Mouse (Mus musculus): ENCODE measurements around the gene Pdcd10.

Gene Pdcd10

GRCm38 (mm10) chr3:75556695-75557291, at the start of gene Pdcd10:
Pdcd10 (minus strand) TSS chr3:75556856.
- DNase-seq (ENCODE audit: extremely low read depth, low read depth, low spot score): peak; percentile 100

GRCm38 (mm10) chr3:75584898-75585297, 28.2 kb upstream of the Pdcd10 start:
- no peak for DNase-seq (ENCODE audit: extremely low read depth, low read depth, low spot score)

DNA sequence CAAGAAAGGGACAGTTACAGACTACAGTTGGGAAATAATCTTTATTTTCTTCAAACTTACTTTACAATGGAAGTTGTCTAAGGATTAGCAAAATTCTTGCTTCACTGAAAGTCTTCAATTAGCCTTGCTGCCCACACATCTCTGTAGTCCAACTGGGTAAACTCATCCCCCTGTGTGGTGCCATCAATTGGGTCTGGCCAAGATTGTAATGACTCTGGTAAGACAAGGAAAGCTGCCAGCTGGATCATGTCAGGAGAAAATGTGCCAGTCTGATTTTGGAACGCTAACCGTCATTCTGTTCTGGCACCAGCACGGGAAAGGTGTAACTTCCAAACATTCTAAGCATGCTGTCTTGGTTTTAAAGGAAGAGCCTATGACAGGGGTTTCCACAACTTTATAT, 26.6 kb upstream of the Pdcd10 start:
- DNase-seq (ENCODE audit: extremely low read depth, low read depth, low spot score): peak; percentile 82

- DNase-seq (ENCODE audit: extremely low read depth, low read depth, low spot score): no peak
These were observed 22.7 kb upstream of the Pdcd10 start for GRCm38 (mm10) chr3:75579352-75579751.

GRCm38 (mm10) chr3:75575582-75575981, 18.9 kb upstream of the Pdcd10 start:
- DNase-seq (ENCODE audit: extremely low read depth, low read depth, low spot score): no peak

- no peak for DNase-seq (ENCODE audit: extremely low read depth, low read depth, low spot score)
These were observed 17.4 kb upstream of the Pdcd10 start for GRCm38 (mm10) chr3:75574074-75574473.

DNA sequence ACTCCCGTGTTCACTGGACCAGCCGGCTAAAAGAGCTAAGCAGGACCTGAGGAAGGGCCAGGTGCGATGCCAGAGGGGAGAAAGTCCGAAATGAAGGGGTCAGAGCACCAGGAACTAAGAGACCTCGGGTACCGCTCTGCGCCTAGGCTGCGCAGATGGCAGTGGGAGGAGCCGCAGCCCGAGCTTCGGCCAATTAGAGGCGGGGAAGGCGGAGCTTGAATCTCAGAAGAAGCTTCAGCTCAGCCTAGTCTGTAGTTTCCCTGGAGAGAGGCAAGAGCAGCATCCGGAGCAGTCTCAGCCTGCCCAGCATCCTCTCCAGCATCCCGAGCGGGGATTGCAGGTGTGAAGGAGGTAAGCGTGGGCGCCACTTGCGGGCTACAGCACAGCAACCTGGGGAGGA, 636 bp upstream of the Pdcd10 start, which contains the start of gene Serpini1:
Serpini1 (plus strand) TSS at position 256 of the 400 bp plus-strand sequence.
- peak; percentile 23 for DNase-seq (ENCODE audit: extremely low read depth, low read depth, low spot score)

DNA sequence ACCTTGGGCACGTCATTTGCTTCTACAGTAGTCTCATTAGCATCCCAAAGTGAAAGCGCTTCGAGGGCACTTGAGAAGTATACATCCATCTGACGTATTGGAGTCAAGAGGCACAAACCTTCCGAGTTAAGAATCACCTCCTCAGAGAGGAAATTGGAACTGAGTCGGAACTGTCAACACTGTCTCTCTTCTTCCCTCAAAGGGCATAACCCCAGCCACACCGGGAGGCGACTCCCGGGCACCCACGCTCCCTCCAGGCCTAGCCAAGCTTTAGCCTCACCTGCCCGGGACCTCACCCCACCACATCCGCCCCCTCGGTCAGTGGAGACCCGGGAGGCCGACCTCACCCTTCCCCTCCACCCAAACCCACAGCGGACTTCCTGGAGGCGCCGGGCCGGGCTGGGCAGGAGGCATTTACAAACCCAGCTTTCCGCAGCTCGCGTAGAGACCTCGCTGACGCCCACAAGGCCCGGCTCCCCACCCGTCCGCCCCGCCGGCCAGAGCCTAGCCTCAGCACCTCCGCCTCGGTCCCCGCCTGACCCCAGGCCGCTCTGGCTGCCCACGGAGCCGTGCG, 448 bp downstream of the Pdcd10 start:
- no peak for DNase-seq (ENCODE audit: extremely low read depth, low read depth, low spot score)

DNA sequence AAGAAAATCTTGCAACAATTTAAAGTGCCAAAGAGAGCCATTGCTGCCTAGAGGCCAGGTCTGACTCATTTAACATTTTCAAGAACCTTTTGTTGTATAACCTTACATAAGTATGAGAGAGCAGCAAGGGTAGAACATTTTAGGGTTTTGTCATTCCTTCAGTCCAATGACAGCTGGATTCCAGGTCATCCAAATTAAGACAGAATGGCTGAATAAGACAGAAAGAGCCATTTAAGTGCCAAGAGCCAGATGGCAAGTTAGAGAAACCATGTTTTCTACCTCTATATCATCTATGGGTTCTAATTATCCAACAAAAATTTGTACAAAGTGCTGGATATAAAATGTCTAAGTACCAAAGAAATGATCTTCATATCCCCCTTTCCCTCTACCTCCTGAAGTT, 5.4 kb downstream of the Pdcd10 start:
- no peak for DNase-seq (ENCODE audit: extremely low read depth, low read depth, low spot score)

GRCm38 (mm10) chr3:75544287-75544686, 12.4 kb downstream of the Pdcd10 start:
- DNase-seq (ENCODE audit: extremely low read depth, low read depth, low spot score): no peak

GRCm38 (mm10) chr3:75542852-75543251, 13.8 kb downstream of the Pdcd10 start:
- no peak for DNase-seq (ENCODE audit: extremely low read depth, low read depth, low spot score)

DNA sequence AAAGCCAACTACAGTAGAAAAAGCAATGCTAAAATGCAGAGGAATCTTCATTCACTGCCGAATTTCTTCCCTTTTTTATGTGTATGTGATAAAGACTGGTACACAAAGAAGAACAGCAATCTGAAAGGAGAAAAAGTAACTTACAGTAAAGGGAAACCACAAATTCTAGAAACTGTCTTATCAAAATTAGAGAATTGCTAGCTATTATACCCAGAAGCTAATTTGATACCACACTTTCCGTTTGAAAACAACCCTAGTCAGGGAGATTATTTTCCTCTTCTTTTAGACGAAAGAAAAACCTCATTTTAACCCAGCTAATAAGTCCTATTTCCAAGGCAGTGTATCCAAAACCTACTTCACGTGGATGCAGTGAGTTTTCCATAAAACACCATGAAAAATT, 15.4 kb downstream of the Pdcd10 start:
- DNase-seq (ENCODE audit: extremely low read depth, low read depth, low spot score): no peak

DNA sequence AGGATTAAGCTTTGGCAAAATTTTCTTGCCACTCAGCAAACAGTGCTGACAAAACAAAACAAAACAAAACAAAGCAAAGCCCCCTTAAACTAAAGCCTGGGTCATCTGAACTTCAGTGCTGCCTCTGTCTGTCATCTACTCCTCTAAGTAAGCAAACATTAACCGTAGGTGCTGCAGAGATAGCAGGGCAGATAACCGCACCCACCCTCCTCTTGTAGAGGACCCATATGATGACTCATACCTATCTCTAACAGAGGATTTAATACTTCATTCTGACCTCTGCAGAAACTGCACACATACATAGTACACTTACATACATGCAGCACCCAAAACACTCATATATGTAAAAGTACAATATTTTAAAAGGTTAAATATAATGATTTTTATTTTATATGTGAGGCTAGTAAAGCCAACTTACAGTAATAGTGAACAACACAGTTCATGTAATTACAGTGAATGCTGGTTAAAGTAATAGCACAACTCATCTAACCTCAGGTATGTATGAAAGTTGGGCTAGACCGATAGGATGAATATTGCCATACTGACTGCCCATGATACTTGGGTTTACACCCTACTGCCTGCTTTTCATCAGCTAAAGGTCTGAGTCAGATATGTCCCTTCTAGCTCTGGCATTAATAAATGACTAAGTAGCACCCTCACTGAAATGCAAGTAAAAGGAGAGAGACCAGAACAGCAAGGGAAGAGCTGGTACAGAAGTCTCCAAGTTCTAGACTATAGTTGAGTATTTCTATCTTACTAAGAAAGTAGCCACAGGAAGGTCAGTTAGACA, 22.4 kb downstream of the Pdcd10 start:
- DNase-seq (ENCODE audit: extremely low read depth, low read depth, low spot score): no peak

DNA sequence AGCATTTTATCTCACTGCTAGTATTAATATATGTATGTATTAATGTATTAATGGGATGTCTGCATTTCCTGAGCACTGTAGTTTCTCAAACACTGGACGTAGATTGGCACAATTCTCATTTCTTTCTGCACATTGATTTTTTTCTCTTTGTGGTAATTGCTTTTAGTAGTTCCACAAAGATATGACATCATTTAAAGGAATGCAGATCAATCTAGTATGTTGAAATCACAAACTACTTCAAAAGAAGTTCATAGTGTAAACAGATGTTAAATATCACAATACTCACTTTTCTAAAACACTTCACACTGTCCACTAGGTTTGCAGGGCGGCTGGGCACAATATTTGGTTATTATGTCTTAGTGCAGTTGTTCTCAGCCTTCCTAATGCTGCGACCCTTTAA, 25.6 kb downstream of the Pdcd10 start:
- DNase-seq (ENCODE audit: extremely low read depth, low read depth, low spot score): no peak

DNA sequence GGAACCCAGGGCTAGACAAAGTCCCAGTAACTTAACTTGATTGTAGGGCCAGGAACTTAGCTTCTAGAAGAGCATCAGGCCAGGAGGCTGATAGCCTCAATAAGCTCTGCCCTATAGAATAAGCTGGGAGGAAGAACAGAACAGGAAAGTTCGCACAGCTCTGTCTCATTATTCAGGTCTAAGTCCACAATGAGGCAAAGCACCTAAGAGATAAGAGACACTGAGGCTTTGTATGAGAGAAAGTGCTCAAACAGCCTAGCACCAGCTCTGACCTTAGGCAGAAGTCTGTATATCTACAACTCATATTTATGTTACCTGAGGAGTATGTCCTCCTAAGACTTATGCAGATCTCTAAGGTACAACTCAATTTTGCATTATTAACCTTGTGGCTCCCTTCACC, 34.1 kb downstream of the Pdcd10 start:
- no peak for DNase-seq (ENCODE audit: extremely low read depth, low read depth, low spot score)

DNA sequence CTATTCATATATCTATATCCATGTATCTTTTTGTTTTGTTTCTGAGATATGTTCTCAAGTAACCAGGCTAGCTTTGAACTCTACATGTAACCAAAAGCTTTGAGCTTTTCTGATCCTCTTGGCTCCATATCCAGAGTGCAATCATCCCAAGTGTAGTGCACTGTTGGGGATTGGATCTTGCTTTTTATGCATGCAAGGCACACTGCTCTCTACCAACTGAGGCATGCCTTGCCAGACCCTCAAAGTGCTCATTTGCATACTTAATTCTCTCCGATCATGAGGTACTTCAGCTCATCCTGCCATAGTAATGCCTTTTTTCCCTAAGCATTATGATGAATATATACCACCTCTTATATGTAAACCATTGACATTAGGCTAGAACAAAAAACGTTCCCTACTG, 35.3 kb downstream of the Pdcd10 start:
- no peak for DNase-seq (ENCODE audit: extremely low read depth, low read depth, low spot score)

DNA sequence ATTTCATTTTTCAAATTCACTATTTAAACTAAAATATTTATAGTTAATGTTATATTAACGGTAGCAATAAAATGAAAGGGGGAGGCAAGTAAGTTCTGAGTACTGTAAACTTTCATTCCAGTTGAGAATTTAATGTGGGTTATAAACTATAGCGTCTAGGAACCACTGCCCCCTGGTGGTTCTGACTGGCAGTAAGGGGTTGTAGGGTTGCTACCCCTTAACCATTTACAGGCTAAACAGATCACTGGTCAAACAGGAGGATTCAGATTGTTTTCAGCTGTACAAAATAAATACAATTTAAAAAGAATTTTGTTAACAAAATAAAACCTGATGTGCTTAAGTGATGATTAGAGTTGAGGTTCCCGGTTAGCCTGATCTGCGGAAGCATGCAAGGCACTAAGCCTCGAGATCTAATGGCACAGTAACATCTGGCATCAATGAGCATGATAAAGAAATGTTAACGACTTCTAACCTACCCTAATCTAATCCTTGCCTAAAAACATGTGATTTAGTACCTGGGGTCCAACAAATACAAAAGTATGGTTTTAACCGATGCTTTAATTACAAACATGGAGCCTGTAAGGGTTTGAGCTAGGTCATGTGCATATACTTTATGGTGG, 38.9 kb downstream of the Pdcd10 start:
- DNase-seq (ENCODE audit: extremely low read depth, low read depth, low spot score): no peak

DNA sequence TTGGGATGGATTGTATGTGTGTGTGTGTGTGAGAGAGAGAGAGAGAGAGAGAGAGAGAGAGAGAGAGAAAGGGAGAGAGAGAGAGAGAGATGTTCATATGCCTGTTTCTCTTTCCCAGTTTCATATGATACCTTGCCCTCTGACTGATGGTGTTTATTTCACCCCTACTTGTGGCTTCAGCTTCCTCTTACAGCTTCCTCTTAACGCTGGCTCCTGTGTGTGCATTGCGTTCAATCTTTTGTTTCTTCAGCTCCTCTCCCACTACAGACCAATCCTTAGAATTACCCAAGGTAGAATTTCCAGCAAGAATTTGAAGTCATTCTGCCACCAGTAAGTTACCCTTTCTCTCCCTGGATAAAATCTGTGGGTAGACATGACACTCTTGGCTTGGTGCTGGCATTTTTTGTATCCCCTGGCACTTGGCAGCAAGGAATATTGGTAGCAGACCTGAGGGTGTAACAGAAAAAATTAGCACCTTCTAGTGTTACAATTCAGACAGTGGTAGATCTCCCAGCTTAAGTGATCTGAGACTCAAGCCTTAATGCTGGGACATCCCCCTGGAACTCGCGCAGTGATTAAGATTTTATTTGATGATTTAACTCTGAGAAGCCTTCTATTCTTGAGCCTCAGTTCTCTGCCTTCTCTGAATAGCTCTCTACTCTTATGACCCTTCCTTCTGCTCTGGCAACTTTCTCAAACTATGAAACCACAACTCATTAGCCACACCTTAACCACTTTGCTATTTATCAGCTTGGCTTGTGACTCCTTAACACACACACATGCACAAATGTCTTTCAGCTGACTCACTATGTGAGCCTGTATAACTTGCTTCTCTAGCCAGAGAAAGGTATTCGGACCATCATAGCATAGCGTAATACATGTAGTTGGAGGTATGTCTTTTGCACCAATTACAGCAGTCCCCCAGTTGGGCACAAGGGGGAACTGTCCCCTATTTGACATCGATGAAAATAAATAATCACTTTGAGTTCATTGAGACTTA, 57.4 kb downstream of the Pdcd10 start:
- DNase-seq (ENCODE audit: extremely low read depth, low read depth, low spot score): no peak

- DNase-seq (ENCODE audit: extremely low read depth, low read depth, low spot score): no peak
These were observed 63.7 kb downstream of the Pdcd10 start for GRCm38 (mm10) chr3:75492913-75493312.

GRCm38 (mm10) chr3:75482056-75482455, 74.6 kb downstream of the Pdcd10 start, which contains the start of gene Wdr49:
Wdr49 (minus strand) TSS chr3:75482156.
- DNase-seq (ENCODE audit: extremely low read depth, low read depth, low spot score): no peak

All from fat pad, adult 2 months (tissue).